Mouse (Mus musculus) ES-E14 (cell line): ENCODE measurements around the gene Cux1. TPM values are rescaled to one million over a fixed set of nuclear protein-coding genes. Genes with fewer than 3 reads are reported as not detected.

ENCODE experiments used
- DNase-seq: peaks from one replicate; pipeline ENCODE4 v3.0.0-alpha.2; 2013; ENCODE audit warnings: low read depth, low spot score
- H3K27ac ChIP-seq: 2 replicates; pipeline ENCODE4 v1.5.1; 2012; ENCODE audit warnings: low read depth, mild to moderate bottlenecking, low read length, moderate library complexity, mixed read lengths; ENCODE audit not compliant: poor library complexity, insufficient read depth, severe bottlenecking
- H3K36me3 ChIP-seq: 2 replicates; pipeline ENCODE4 v1.6.1; 2012; ENCODE audit warnings: mild to moderate bottlenecking, low read length, moderate library complexity, mixed read lengths; ENCODE audit not compliant: control insufficient read depth, poor library complexity, insufficient read depth, severe bottlenecking
- H3K4me1 ChIP-seq, 2 experiments: fragments of 150-350 bp in 1 of 2; sonication (generic) in 1 of 2; 2 replicates each; pipeline ENCODE4 v1.6.1; 2012; ENCODE audit warnings: low read length in 2 of 2, mild to moderate bottlenecking in 1 of 2, mixed read lengths in 1 of 2; ENCODE audit not compliant: control insufficient read depth in 2 of 2, insufficient read depth in 2 of 2, poor library complexity in 1 of 2
- H3K4me3 ChIP-seq, 2 experiments: fragments of 150-350 bp in 1 of 2; sonication (generic) in 1 of 2; 2 replicates each; pipeline ENCODE4 v1.5.1; 2012; ENCODE audit warnings: low read length in 2 of 2, low read depth in 1 of 2, mild to moderate bottlenecking in 1 of 2, mixed read lengths in 1 of 2; ENCODE audit not compliant: insufficient read depth in 1 of 2, poor library complexity in 1 of 2, severe bottlenecking in 1 of 2
- H3K9ac ChIP-seq: 2 replicates; pipeline ENCODE4 v1.6.1; 2012; ENCODE audit warnings: low read depth, mild to moderate bottlenecking, low read length, mixed read lengths; ENCODE audit not compliant: poor library complexity, insufficient read depth, severe bottlenecking
- H3K9me3 ChIP-seq: fragments of 150-350 bp; sonication (generic); 2 replicates; pipeline ENCODE4 v1.6.1; 2012; ENCODE audit warnings: low read depth, mild to moderate bottlenecking, low read length; ENCODE audit not compliant: control insufficient read depth, insufficient read depth
- CHD2 ChIP-seq: IDR thresholded peaks from 2 replicates; pipeline ENCODE4 v1.6.1; 2014; ENCODE audit warnings: mild to moderate bottlenecking, low read depth, low read length, inconsistent platforms
- HCFC1 ChIP-seq: IDR thresholded peaks from 2 replicates; pipeline ENCODE4 v1.6.1; 2012; ENCODE audit warnings: low read length, inconsistent platforms, borderline replicate concordance; ENCODE audit not compliant: insufficient read depth
- MAFK ChIP-seq: IDR thresholded peaks from 2 replicates; pipeline ENCODE4 v1.6.1; 2014; ENCODE audit warnings: mild to moderate bottlenecking, low read depth, low read length, inconsistent platforms; ENCODE audit not compliant: insufficient read depth
- ZC3H11A ChIP-seq: IDR thresholded peaks from 2 replicates; pipeline ENCODE4 v1.6.1; 2012; ENCODE audit warnings: low read depth, mild to moderate bottlenecking, inconsistent platforms, low read length, borderline replicate concordance
- ZNF384 ChIP-seq: IDR thresholded peaks from 2 replicates; pipeline ENCODE4 v1.6.1; 2012; ENCODE audit warnings: low read depth, low read length, inconsistent platforms
- in situ Hi-C, 2 experiments: fragments of 600-800 bp; cut with MboI; formaldehyde crosslinking; loops; one replicate each; pipeline ENCODE4 v1.15.1; 2025; ENCODE audit warnings: low sequenced_read_pairs in 2 of 2, inconsistent platforms in 1 of 2; ENCODE audit not compliant: unreplicated experiment in 2 of 2
- total RNA-seq: library from RNA; depleted of rRNA; stranded (reverse); fragments of 300-350 nt; gene quantifications from 2 replicates; pipeline ENCODE4 v1.2.3, GENCODE M21; 2012

The Cux1 gene
- total RNA-seq, 1 experiment = 23.6 TPM

- Histone ChIP-seq H3K4me1 (no peaks in the 10 kb centered on the region), H3K9me3 (no peaks in the 10 kb centered on the region), H3K27ac (no peak overlapping the region), H3K4me3 (no peak overlapping the region), H3K9ac (no peak overlapping the region), H3K36me3 (no peaks in the 10 kb centered on the region; the same call in 1 of the 2 replicates)
- in situ Hi-C loops = no loop called here
- TF ChIP-seq MAFK = no peak
- TF ChIP-seq ZNF384 = no peak
- TF ChIP-seq CHD2 = no peak
- no peak for TF ChIP-seq ZC3H11A
- no peak for DNase-seq
These were observed 139.4 kb downstream of the Cux1 start for GRCm38 (mm10) chr5:136427772-136428497.

GRCm38 (mm10) chr5:136427121-136427771 lies 140.0 kb downstream of the Cux1 start:
- Histone ChIP-seq H3K9ac (no peak overlapping the region), H3K4me3 (no peak overlapping the region), H3K27ac (no peak overlapping the region), H3K36me3 (no peaks in the 10 kb centered on the region; the same call in 1 of the 2 replicates), H3K9me3 (no peaks in the 10 kb centered on the region), H3K4me1 (no peaks in the 10 kb centered on the region)
- TF ChIP-seq MAFK = no peak
- no peak for TF ChIP-seq HCFC1
- TF ChIP-seq ZC3H11A = no peak
- TF ChIP-seq CHD2 = no peak
- no peak for TF ChIP-seq ZNF384
- in situ Hi-C loops = no loop called here
- DNase-seq = no peak

GRCm38 (mm10) chr5:136422948-136423347 lies 144.3 kb downstream of the Cux1 start:
- H3K9ac ChIP-seq = no peak overlapping the region
- TF ChIP-seq MAFK (no peak), ZC3H11A (no peak), CHD2 (no peak)
- in situ Hi-C loops = no loop called here
- DNase-seq = no peak
- no peaks in the 10 kb centered on the region for H3K9me3 ChIP-seq
- H3K4me3 ChIP-seq = no peak overlapping the region
- H3K36me3 ChIP-seq = no peaks in the 10 kb centered on the region; the same call in 1 of the 2 replicates
- H3K4me1 ChIP-seq = no peaks in the 10 kb centered on the region
- no peak overlapping the region for H3K27ac ChIP-seq

- H3K27ac ChIP-seq = no peak overlapping the region
- peaks cover under 1% of the 10 kb centered on the region; the same call in 1 of the 2 replicates for H3K36me3 ChIP-seq
- H3K9ac ChIP-seq = no peak overlapping the region
- in situ Hi-C loops = no loop called here
- no peaks in the 10 kb centered on the region for H3K9me3 ChIP-seq
- H3K4me3 ChIP-seq = no peak overlapping the region
- no peaks in the 10 kb centered on the region for H3K4me1 ChIP-seq
- no peak for TF ChIP-seq HCFC1
- no peak for TF ChIP-seq ZC3H11A
- DNase-seq = no peak
These were observed 145.4 kb downstream of the Cux1 start for GRCm38 (mm10) chr5:136421885-136422284.
